Mouse (Mus musculus): ENCODE measurements around the gene Idua. TPM values are rescaled to one million over a fixed set of nuclear protein-coding genes. Genes with fewer than 3 reads are reported as not detected.

Gene Idua
- polyA plus RNA-seq, 1 experiment = 9.1 TPM

- DNase-seq = no peak
- H3K36me3 ChIP-seq (ENCODE audit: control insufficient read depth, insufficient read depth, low read length) = no peaks in the 10 kb centered on the region
- no peaks in the 10 kb centered on the region for H3K27me3 ChIP-seq (replicated peaks; ENCODE audit: control insufficient read depth, insufficient read depth, low read length)
- no peaks in the 10 kb centered on the region for H3K4me1 ChIP-seq (ENCODE audit: control insufficient read depth, insufficient read depth, low read length)
- no peak overlapping the region for H3K4me3 ChIP-seq (ENCODE audit: insufficient read depth, low read depth, low read length)
- 80% methylated on average over 7 of the region's 7 CpGs for WGBS
- no peak overlapping the region for H3K27ac ChIP-seq (ENCODE audit: insufficient read depth, low read depth, low read length)
- TF ChIP-seq POLR2A (IDR thresholded peaks at IDR 0.05; ENCODE audit: low read depth, low read length) (no peak), CTCF (conservative IDR thresholded peaks at IDR 0.05; ENCODE audit: insufficient read depth, insufficient read length, low read depth, low read length) (no peak)
Observed at GRCm38 (mm10) chr5:108719761-108720160, 59.6 kb downstream of the Idua start.

GRCm38 (mm10) chr5:108724006-108724405 lies 63.9 kb downstream of the Idua start:
- WGBS = 42% methylated on average over 2 of the region's 2 CpGs
- peak; percentile 46 for DNase-seq
- Histone ChIP-seq H3K27me3 (replicated peaks; ENCODE audit: control insufficient read depth, insufficient read depth, low read length) (no peaks in the 10 kb centered on the region), H3K27ac (ENCODE audit: insufficient read depth, low read depth, low read length) (no peak overlapping the region), H3K4me3 (ENCODE audit: insufficient read depth, low read depth, low read length) (no peak overlapping the region), H3K4me1 (ENCODE audit: control insufficient read depth, insufficient read depth, low read length) (no peaks in the 10 kb centered on the region), H3K36me3 (ENCODE audit: control insufficient read depth, insufficient read depth, low read length) (no peaks in the 10 kb centered on the region)
- no peak for TF ChIP-seq POLR2A (IDR thresholded peaks at IDR 0.05; ENCODE audit: low read depth, low read length)
- no peak for TF ChIP-seq CTCF (conservative IDR thresholded peaks at IDR 0.05; ENCODE audit: insufficient read depth, insufficient read length, low read depth, low read length)

- DNase-seq = peak; percentile 86
- H3K4me1 ChIP-seq (ENCODE audit: control insufficient read depth, insufficient read depth, low read length) = no peaks in the 10 kb centered on the region
- H3K27me3 ChIP-seq (replicated peaks; ENCODE audit: control insufficient read depth, insufficient read depth, low read length) = no peaks in the 10 kb centered on the region
- no peaks in the 10 kb centered on the region for H3K36me3 ChIP-seq (ENCODE audit: control insufficient read depth, insufficient read depth, low read length)
- no peak overlapping the region for H3K27ac ChIP-seq (ENCODE audit: insufficient read depth, low read depth, low read length)
- no peak overlapping the region for H3K4me3 ChIP-seq (ENCODE audit: insufficient read depth, low read depth, low read length)
- TF ChIP-seq CTCF (conservative IDR thresholded peaks at IDR 0.05; ENCODE audit: insufficient read depth, insufficient read length, low read depth, low read length) (peak; percentile 96), POLR2A (IDR thresholded peaks at IDR 0.05; ENCODE audit: low read depth, low read length) (no peak)
- 19% methylated on average over 5 of the region's 5 CpGs for WGBS
Observed at GRCm38 (mm10) chr5:108726557-108727248, 66.6 kb downstream of the Idua start.

- DNase-seq = no peak
- Histone ChIP-seq H3K4me3 (ENCODE audit: insufficient read depth, low read depth, low read length) (no peak overlapping the region), H3K27me3 (replicated peaks; ENCODE audit: control insufficient read depth, insufficient read depth, low read length) (no peaks in the 10 kb centered on the region), H3K36me3 (ENCODE audit: control insufficient read depth, insufficient read depth, low read length) (no peaks in the 10 kb centered on the region), H3K27ac (ENCODE audit: insufficient read depth, low read depth, low read length) (no peak overlapping the region), H3K4me1 (ENCODE audit: control insufficient read depth, insufficient read depth, low read length) (no peaks in the 10 kb centered on the region)
- TF ChIP-seq CTCF (conservative IDR thresholded peaks at IDR 0.05; ENCODE audit: insufficient read depth, insufficient read length, low read depth, low read length) (no peak), POLR2A (IDR thresholded peaks at IDR 0.05; ENCODE audit: low read depth, low read length) (no peak)
- 55% methylated on average over 1 of the region's 1 CpGs for WGBS
Observed at GRCm38 (mm10) chr5:108727425-108727824, 67.3 kb downstream of the Idua start.

Other genes starting within 250 kb of the Idua start
- gene Atp5k, start 225.9 kb upstream of the Idua start, polyA plus RNA-seq (2012; rRNA removed) = 103 and 172 TPM in 2 replicates
- 5.0 and 5.3 TPM in 2 replicates for gene Mfsd7a, start 211.4 kb upstream of the Idua start, polyA plus RNA-seq (2012; rRNA removed)
- gene Pcgf3, start 199.1 kb upstream of the Idua start, polyA plus RNA-seq (2012; rRNA removed) = 9.0 and 10.2 TPM in 2 replicates
- 0.26 and 0.59 TPM in 2 replicates for gene Cplx1, start 110.3 kb upstream of the Idua start, polyA plus RNA-seq (2012; rRNA removed)
- gene Gak, start 30.6 kb upstream of the Idua start, polyA plus RNA-seq (2012; rRNA removed) = 80.5 and 89.0 TPM in 2 replicates
- gene Tmem175, start 30.6 kb upstream of the Idua start, polyA plus RNA-seq (2012; rRNA removed) = 67.1 and 76.4 TPM in 2 replicates
- 27.9 and 34.8 TPM in 2 replicates for gene Dgkq, start 9.3 kb downstream of the Idua start, polyA plus RNA-seq (2012; rRNA removed)
- gene Slc26a1, start 15.2 kb downstream of the Idua start, polyA plus RNA-seq (2012; rRNA removed) = 257 and 309 TPM in 2 replicates
- gene Fgfrl1, start 32.1 kb downstream of the Idua start, polyA plus RNA-seq (2012; rRNA removed) = 65.1 and 74.8 TPM in 2 replicates
- not detected in 2 replicates for gene Rnf212, start 114.7 kb downstream of the Idua start, polyA plus RNA-seq (2012; rRNA removed)
- gene Tmed11, start 135.0 kb downstream of the Idua start, polyA plus RNA-seq (2012; rRNA removed) = not detected in 2 replicates
- not detected in 2 replicates for gene Vmn2r8, start 148.5 kb downstream of the Idua start, polyA plus RNA-seq (2012; rRNA removed)
- not detected in 2 replicates for gene Vmn2r9, start 192.3 kb downstream of the Idua start, polyA plus RNA-seq (2012; rRNA removed)